Mouse (Mus musculus): Measurements from ENCODE around the gene Armc7.

The Armc7 gene

DNA sequence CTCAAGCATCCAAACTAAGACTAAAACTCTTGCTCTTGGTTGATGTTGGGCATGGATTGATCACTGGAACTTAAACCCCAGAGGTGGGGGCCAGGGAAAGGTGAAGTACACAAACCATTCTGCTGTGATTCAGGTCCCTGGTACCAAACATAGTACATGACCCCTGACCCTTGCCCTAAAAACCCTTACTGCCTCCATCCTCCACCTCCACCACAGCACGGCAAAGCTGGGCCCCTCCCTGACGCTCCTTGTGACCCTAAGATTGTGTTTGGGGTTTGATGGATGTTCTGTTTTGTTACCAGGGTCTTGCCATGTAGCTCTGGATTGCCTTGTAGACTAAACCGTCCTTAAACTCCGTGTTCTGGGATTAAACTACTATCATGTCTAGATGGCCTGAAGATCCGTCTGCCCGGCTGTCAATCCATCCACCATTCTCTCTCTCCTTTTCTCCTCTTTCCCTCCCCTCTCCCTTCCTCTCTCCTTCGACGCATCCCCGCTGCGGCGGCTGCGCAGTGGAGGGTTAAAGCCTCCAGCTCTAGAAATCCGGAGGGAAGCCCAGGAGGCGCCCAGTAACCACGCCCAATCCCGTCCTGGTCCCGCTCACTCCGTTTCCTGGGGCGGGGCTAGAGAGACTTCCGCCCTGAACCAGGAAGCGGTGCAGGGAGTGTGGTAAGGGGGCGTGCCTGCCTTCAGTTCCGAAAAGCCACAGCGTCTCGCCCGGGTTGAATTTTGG, at the start of gene Armc7:
TSS of gene Armc7 (plus strand) at position 643 of the 733 bp plus-strand sequence.
- in situ Hi-C loops (cut with MboI, MseI): loop anchor here (25.0 kb wide), 1 partner anchor 937 kb away; the partner anchor contains the start of gene Rnf157

DNA sequence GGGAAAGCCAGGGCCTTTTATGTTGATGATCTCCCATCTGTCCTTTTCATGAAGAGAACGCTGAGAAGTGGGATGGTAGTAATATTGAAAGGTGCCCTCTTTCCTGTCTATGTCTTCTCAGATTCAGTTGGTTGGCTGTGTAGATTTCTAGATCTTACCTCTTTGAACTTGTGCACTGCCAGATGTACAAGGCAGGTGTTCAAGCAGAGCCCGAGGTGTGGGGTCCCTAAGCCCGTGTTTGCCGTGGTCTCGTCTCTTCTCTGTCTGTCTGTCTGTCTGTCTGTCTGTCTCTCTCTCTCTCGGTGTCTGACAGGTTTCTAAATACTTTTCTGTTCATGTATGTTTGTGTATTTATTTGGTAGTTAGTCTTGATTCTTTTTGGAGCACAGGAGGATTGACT, 49.8 kb upstream of the Armc7 start:
- in situ Hi-C loops (cut with MboI, MseI): no loop called here

DNA sequence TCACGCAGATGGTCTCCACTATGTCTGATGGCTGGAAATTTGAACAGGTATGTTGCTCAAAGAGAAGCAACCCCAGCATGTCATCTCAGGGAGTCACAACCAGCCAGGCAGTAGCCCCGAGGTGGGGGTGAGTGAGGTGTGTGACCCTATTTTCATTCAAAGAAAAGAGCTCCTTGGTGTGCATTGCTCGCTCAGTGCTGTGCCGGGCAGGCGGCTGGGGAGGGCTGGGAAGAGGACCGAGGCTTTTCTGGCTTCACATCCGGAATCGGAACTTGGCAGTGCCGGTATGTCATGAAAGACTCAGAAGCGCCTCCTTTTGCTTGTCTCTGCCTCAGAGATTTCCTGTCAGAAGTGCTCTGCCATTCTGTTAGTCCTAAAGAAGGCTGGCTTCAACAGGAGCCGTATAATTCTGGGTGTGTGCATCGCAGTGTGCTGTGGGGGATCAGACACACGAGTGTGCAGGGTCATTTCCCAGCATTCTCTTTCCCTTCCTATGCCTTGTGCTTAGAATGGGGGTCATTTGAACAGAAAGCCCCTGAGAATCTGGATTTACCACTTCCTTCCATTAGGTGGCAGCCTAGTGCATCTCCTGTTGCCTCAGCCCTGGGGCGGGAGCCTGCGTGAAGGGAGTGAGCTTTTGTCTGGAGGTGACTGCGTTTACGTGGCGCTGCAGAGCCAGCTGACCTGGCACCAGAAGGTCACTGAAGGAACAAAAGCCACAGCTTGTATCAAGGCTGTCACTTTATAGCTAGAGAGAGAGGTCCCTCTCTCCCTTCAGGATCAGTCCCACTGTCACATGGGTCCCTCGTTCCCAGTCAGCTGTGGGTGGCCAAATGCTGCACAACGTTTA, 47.8 kb upstream of the Armc7 start:
- in situ Hi-C loops (cut with MboI, MseI): no loop called here

GRCm38 (mm10) chr11:115429307-115429706, 46.2 kb upstream of the Armc7 start:
- in situ Hi-C loops (cut with MboI, MseI): no loop called here

DNA sequence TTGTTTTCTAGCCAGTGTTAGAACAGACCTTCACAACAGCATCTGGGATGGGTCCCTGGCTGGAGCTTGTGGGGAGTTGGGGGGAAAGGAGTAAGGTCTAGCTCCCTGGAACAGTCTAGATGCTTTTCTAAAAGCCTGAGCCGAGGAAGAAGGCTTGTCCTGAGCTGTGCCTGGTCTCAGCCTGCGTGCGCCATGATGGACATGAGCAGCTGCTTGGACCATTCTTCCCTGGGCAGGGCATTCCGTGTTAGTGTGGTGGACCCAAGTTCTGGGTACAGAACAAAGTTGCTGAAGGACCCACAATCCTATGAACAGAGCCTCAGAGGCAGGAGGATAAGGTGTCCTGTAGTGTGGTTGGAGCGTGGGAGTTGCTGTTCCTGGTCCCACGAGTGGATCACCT, 44.9 kb upstream of the Armc7 start:
- in situ Hi-C loops (cut with MboI, MseI): loop anchor here (5.0 kb wide), 1 partner anchor 42 kb away; no protein-coding TSS in a partner anchor

DNA sequence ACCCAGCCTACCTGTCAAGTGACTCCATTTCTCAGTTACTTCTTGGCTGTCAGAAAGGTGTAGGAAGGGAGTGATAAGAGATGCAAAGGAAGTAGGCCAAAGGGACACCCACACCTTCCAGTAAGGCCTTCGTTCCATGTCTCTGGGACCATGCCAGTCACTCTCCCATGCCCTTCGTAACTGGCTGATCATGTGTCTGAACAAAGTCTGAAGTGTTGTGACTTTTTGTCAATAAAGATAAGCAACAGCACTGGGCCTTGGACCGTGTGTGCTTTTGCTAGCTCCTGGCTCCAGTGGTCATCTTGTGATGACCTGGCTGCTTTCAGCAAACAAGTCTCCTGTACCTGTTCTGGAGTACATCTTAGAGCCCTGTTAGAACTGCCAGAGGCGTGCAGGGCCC, 42.7 kb upstream of the Armc7 start:
- in situ Hi-C loops (cut with MboI, MseI): loop anchor here (5.0 kb wide), 1 partner anchor 39 kb away; no protein-coding TSS in a partner anchor

- in situ Hi-C loops (cut with MboI, MseI): loop anchor here (5.0 kb wide), 1 partner anchor 39 kb away; no protein-coding TSS in a partner anchor
These were observed 42.1 kb upstream of the Armc7 start for GRCm38 (mm10) chr11:115433342-115433741.

DNA sequence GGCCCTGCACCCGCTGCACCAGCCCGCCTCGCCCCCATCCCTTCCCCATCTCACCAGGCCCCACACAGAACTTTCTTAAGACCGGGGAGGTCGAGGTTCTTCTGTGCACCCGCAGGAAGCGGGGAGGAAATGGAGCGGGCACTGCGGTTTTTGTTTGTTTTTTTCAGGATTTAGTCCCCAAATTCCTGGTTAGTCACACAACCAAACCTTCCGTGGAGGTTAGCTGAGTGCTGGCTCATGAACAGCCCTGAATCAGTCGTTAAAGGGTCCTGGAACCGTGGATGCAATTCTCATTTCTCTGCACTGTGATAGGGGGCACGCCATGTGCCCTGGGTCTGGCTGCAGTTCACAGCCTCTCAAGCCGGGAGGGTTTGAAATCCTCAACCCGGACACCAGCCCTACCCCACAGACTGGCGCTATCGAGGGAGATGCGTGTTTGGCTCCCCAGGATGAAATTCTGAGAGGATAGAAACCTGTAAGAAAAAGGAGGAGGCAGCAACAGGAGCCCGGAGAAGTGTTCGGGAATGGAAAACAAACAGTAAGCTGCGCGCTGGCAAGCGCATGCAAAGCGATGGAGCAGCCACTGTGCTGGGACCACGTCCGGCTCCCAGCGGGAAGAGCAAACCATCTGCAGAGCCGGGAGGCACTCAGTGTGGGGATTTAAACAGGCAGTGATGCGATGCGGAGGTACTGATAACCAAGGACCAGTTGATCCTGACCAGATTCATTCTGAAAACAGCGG, 39.7 kb upstream of the Armc7 start:
- in situ Hi-C loops (cut with MboI, MseI): no loop called here

DNA sequence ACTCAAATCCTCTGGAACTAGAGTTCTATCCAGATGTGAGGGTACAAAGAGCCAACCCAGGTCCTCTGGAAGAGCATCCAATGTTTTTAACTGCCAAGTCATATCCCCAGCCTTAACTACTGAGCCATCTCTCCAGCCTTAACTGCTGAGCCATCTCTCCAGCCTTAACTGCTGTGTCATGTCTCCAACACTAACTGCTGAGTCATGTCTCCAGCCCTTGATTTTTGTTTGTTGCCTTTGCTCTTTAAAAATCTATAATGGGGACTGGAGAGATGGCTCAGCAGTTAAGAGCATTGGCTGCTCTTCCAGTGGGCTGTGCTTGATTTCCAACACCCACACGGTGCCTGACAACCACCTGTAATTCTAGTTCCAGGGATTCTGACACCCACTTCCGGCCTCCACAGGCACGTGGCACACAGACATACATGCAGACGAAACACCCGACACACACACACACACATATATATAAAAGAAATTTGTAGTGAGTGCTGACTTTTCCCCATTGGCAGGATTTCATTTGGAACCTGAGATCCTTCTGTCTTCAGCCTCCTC, 37.8 kb upstream of the Armc7 start:
- in situ Hi-C loops (cut with MboI, MseI): no loop called here

DNA sequence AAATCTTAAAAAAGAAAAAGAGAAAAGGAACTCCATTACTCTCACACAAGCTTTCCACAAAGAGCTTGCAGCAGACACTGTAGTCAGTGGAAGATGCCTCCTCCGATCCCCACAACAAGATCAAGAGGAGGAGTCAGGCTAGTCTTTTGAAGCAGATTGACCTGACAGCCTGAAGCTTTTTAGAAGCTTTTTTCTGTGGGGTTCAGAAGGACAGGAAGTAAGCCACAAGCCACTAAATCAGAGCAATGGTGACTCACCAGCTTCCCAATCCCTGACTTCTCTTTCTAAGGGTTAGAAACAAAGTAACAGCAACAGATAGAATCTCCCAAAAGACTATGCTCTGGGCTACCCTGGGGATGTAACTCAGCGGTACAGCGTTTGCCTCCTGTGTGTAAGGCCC, 36.1 kb upstream of the Armc7 start:
- in situ Hi-C loops (cut with MboI, MseI): no loop called here

- in situ Hi-C loops (cut with MboI, MseI): no loop called here
These were observed 35.4 kb upstream of the Armc7 start, which contains the start of gene Trim80 for GRCm38 (mm10) chr11:115439906-115440595. Gene Trim80, plus strand, starts transcription at chr11:115440545.

- in situ Hi-C loops (cut with MboI, MseI): no loop called here
These were observed 34.0 kb upstream of the Armc7 start for GRCm38 (mm10) chr11:115441417-115441816.

DNA sequence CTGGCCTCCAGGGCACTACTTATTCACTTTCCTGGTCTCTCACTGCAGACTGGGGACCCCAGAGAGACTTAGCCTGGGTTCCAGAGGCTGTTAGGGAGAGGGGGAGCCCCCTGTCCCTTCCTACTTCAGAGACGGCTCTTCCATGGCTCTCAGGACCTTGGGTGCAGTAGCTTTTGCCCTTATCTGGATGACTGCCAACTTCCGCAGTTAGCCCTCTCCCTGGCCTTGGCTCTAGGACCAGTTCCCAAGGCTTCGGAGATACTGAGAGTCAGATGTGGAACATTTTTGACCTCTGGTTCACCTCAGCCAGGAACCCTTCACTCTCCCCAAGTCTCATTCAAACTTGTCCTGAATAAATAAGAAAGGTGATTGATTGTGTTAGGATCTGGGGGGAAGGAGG, 28.6 kb upstream of the Armc7 start:
- in situ Hi-C loops (cut with MboI, MseI): no loop called here

DNA sequence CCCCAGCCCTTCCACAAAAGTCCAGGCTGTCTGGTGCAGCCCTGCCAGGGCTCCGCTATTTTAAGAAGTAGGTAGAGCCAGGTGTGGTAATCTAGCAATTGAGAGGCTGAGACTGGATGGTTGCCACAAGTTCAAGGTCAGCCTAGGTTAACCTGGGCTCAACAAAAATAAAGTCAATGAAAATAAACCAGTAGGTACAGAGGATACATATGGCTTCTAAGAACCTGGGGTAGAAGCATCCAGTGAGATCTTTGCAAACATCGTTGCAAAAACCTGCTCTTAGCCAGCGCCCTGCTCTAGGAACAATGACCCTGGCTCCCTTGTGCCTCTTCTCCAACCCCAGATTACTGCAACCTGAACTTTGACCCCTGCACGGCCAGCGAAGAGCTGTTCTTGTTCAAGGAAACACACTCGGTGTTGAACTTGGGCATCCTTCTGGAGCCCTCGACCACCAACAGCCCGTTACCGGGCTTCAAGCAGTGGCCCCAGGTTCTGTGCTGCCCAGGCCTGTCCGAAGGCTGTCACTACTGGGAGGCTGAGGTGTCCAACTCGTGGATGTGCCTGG, 28.1 kb upstream of the Armc7 start:
- in situ Hi-C loops (cut with MboI, MseI): no loop called here

DNA sequence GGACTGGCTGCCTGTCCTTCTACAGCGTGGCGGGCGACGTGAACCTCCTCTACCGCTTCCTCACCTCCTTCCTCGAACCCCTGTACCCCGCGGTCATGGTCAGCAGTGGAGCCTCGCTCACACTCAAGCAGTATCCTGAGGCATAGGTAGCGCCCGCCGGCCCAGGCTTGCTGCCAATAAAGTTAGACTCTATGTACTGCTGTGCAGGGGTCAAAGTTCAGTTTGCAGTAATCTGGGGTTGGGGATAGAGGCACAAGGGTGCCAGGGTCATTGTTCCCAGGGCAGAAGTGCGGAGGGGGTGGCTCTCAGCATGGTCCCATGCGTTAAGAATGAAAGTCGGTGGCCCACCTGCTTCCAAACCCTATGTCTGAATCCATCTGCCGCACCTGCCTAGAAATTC, 27.4 kb upstream of the Armc7 start:
- in situ Hi-C loops (cut with MboI, MseI): no loop called here

DNA sequence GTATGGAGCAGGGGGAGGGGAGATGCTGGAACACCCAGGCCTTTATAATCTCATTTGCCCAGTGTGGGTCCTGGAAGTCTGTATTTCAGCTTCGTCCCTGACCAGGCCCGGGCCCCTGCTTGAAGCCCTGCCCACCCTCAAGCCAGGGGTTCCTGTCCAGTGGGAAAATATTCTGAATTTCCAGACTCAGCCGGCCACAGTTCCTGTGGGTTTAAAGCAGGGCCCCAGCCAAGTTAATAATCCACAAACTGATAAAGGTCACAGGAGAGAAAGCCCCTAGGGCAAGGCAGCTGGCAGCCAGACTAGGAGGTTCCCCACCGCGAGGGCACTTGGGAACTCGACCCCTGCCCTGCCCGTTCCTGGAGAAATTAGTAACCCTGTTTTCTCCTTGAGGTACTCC, 26.5 kb upstream of the Armc7 start:
- in situ Hi-C loops (cut with MboI, MseI): no loop called here

DNA sequence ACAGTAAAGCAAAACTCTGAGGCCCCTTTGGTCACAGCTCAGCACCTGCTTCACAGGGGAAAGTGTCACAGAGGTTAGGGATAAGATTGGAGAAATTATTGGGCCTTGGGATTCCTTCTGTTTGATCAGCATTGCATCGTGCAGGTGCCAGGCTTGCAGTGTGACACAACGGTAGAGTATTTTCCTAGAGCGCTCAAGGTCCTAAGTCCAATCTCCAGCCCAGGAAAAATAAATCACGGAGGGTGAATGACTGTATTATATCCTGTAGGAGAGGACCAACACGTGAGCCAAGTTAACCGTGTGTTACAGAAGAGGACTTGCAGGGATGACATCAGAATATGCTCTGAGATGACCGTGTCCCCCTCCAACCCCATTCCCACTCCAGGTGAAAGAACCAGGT, 25.3 kb upstream of the Armc7 start:
- in situ Hi-C loops (cut with MboI, MseI): no loop called here

GRCm38 (mm10) chr11:115451781-115452241, 23.7 kb upstream of the Armc7 start:
- in situ Hi-C loops (cut with MboI, MseI): no loop called here

DNA sequence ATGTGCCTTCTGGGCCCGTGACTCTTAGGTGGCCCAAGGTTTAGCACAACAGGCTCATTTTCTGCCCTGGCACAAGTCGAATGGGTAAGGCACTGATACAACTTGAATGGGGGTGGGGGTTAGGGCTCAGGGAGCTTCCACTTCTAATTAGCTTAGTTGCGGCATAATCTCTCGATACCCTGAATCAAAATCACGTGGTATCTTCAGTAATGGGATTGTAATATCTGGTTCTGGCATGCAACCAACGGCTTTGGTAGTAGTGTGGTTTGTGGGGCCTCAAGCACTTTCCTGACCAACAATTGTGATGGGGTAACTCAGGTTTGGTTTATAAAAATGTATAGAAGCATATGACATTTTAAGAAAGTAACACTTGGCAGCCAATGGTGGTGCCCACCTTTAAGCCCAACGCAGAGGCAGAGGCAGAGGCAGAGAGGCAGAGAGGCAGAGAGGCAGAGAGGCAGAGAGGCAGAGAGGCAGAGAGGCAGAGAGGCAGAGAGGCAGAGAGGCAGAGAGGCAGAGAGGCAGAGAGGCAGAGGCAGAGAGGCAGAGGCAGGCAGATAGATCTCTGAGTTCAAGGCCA, 23.1 kb upstream of the Armc7 start:
- in situ Hi-C loops (cut with MboI, MseI): no loop called here

DNA sequence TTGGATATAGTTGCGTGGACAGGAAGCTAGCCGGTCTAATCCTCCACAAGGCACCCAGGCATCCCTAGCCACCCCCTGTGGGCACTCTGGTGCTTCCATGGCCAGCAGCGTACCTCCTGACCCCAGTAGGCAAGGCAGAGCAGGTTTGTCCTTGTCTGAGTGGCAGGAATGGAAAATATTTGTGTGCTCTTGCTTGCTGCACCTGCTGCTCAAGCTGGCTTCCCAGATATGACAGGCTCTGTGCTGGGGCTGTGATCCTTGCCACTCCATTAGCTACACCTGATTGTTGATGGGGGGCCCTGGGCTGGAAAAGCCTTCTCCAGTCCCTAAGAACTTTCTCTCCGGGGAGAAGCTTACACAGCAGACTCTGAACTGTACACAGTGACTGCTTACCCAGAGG, 22.2 kb upstream of the Armc7 start:
- in situ Hi-C loops (cut with MboI, MseI): no loop called here

All from T-helper 2 cell (primary cell).